Mouse (Mus musculus) limb, embryonic 10.5 days (tissue): ENCODE data around the gene Zbtb21. TPM values are rescaled to one million over a fixed set of nuclear protein-coding genes. Genes with fewer than 3 reads are reported as not detected.

Experiments
- DNase-seq: peaks from one replicate; pipeline ENCODE4 v3.0.0-alpha.2; 2017; ENCODE audit warnings: low spot score
- H3K27ac ChIP-seq: fragments of 300-500 bp; sonication (generic); 2 replicates; pipeline ENCODE4 v1.5.1; 2016; ENCODE audit warnings: mild to moderate bottlenecking
- H3K27me3 ChIP-seq: fragments of 300-500 bp; sonication (generic); 2 replicates; pipeline ENCODE4 v1.6.1; 2016; ENCODE audit warnings: low read depth, mild to moderate bottlenecking; ENCODE audit not compliant: poor library complexity, severe bottlenecking
- H3K36me3 ChIP-seq: fragments of 300-500 bp; sonication (generic); 2 replicates; pipeline ENCODE4 v1.6.1; 2016; ENCODE audit warnings: mild to moderate bottlenecking, moderate library complexity
- H3K4me1 ChIP-seq: fragments of 300-500 bp; sonication (generic); 2 replicates; pipeline ENCODE4 v1.6.1; 2016
- H3K4me3 ChIP-seq: fragments of 300-500 bp; sonication (generic); 2 replicates; pipeline ENCODE4 v1.5.1; 2016; ENCODE audit warnings: mild to moderate bottlenecking, moderate library complexity
- H3K9me3 ChIP-seq: fragments of 300-500 bp; sonication (generic); replicated peaks from 2 replicates; pipeline ENCODE4 v1.6.1; 2016; ENCODE audit warnings: mild to moderate bottlenecking
- WGBS: fragments of 180-500 bp; shearing (Covaris S2); methylation state at CpG from one replicate; pipeline ENCODE4 v1.1.7; 2016; 5-methylcytosine and 5-hydroxymethylcytosine counted together
- polyA plus RNA-seq: library from polyadenylated mRNA; unstranded; fragments of >200 nt; fragmentation: Nextera tagmentation; extraction: Ambion mirVana; gene quantifications from 2 replicates; pipeline ENCODE4 v1.2.1, GENCODE M21; 2016

Gene Zbtb21
- polyA plus RNA-seq, 1 experiment from 2014 or later: 14.4 TPM

GRCm38 (mm10) chr16:97935815-97936214 lies 26.6 kb downstream of the Zbtb21 start:
- no peak overlapping the region for H3K4me3 ChIP-seq
- H3K9me3 ChIP-seq: no peaks in the 10 kb centered on the region
- 86% methylated on average over 3 of the region's 3 CpGs for WGBS
- no peaks in the 10 kb centered on the region for H3K36me3 ChIP-seq
- no peak overlapping the region for H3K27ac ChIP-seq
- H3K27me3 ChIP-seq: no peaks in the 10 kb centered on the region
- no peak for DNase-seq
- no peaks in the 10 kb centered on the region for H3K4me1 ChIP-seq

GRCm38 (mm10) chr16:97930231-97930630 lies 32.2 kb downstream of the Zbtb21 start:
- H3K9me3 ChIP-seq: no peaks in the 10 kb centered on the region
- H3K27me3 ChIP-seq: no peaks in the 10 kb centered on the region
- H3K36me3 ChIP-seq: no peaks in the 10 kb centered on the region
- no peaks in the 10 kb centered on the region for H3K4me1 ChIP-seq
- DNase-seq: no peak
- H3K4me3 ChIP-seq: no peak overlapping the region
- H3K27ac ChIP-seq: no peak overlapping the region

- H3K27me3 ChIP-seq: no peaks in the 10 kb centered on the region
- WGBS: 76% methylated on average over 1 of the region's 1 CpGs
- no peaks in the 10 kb centered on the region for H3K9me3 ChIP-seq
- H3K27ac ChIP-seq: no peak overlapping the region
- no peaks in the 10 kb centered on the region for H3K4me1 ChIP-seq
- no peaks in the 10 kb centered on the region for H3K36me3 ChIP-seq
- no peak for DNase-seq
- no peak overlapping the region for H3K4me3 ChIP-seq
Observed at GRCm38 (mm10) chr16:97929520-97929919, 32.9 kb downstream of the Zbtb21 start.

GRCm38 (mm10) chr16:97927331-97927938 lies 35.0 kb downstream of the Zbtb21 start:
- no peak overlapping the region for H3K27ac ChIP-seq
- no peaks in the 10 kb centered on the region for H3K9me3 ChIP-seq
- no peak overlapping the region for H3K4me3 ChIP-seq
- H3K27me3 ChIP-seq: no peaks in the 10 kb centered on the region
- DNase-seq: no peak
- peaks cover 5% of the 10 kb centered on the region for H3K4me1 ChIP-seq
- H3K36me3 ChIP-seq: no peaks in the 10 kb centered on the region
- WGBS: 90% methylated on average over 3 of the region's 3 CpGs

- Histone ChIP-seq H3K27ac (no peak overlapping the region), H3K4me3 (no peak overlapping the region), H3K27me3 (no peaks in the 10 kb centered on the region), H3K36me3 (no peaks in the 10 kb centered on the region), H3K4me1 (peaks cover 12% of the 10 kb centered on the region), H3K9me3 (no peaks in the 10 kb centered on the region)
- DNase-seq: no peak
- WGBS: 85% methylated on average over 9 of the region's 9 CpGs
Observed at GRCm38 (mm10) chr16:97926381-97926780, 36.0 kb downstream of the Zbtb21 start.

GRCm38 (mm10) chr16:97925760-97926159 lies 36.7 kb downstream of the Zbtb21 start:
- Histone ChIP-seq H3K4me3 (no peak overlapping the region), H3K4me1 (peaks cover 17% of the 10 kb centered on the region), H3K9me3 (no peaks in the 10 kb centered on the region), H3K36me3 (no peaks in the 10 kb centered on the region), H3K27ac (no peak overlapping the region), H3K27me3 (0 out of 2 replicates have a peak, but pooled peaks cover 3% of the 10 kb centered on the region)
- DNase-seq: no peak
- 86% methylated on average over 2 of the region's 2 CpGs for WGBS

GRCm38 (mm10) chr16:97923700-97924099 lies 38.7 kb downstream of the Zbtb21 start:
- Histone ChIP-seq H3K27me3 (0 out of 2 replicates have a peak, but pooled peaks cover 3% of the 10 kb centered on the region), H3K27ac (no peak overlapping the region), H3K4me3 (no peak overlapping the region), H3K4me1 (peaks cover 17% of the 10 kb centered on the region), H3K36me3 (no peaks in the 10 kb centered on the region), H3K9me3 (no peaks in the 10 kb centered on the region)
- DNase-seq: no peak
- WGBS: 72% methylated on average over 1 of the region's 1 CpGs

- peaks cover 17% of the 10 kb centered on the region for H3K4me1 ChIP-seq
Observed at GRCm38 (mm10) chr16:97922779-97923126, 39.7 kb downstream of the Zbtb21 start.

GRCm38 (mm10) chr16:97921961-97922778 lies 40.3 kb downstream of the Zbtb21 start:
- Histone ChIP-seq H3K4me3 (peak overlapping the region; percentile 69), H3K4me1 (peaks cover 17% of the 10 kb centered on the region), H3K27me3 (0 out of 2 replicates have a peak, but pooled peaks cover 3% of the 10 kb centered on the region), H3K27ac (peak overlapping the region; percentile 86), H3K9me3 (no peaks in the 10 kb centered on the region), H3K36me3 (no peaks in the 10 kb centered on the region)
- DNase-seq: peak; percentile 83
- under 1% methylated on average over 75 of the region's 75 CpGs for WGBS

More at GRCm38 (mm10) chr16:97922779-97923126, 39.7 kb downstream of the Zbtb21 start:
- peak overlapping the region; percentile 69 for H3K4me3 ChIP-seq
- no peaks in the 10 kb centered on the region for H3K36me3 ChIP-seq
- WGBS: under 1% methylated on average over 9 of the region's 9 CpGs
- DNase-seq: no peak
- no peaks in the 10 kb centered on the region for H3K9me3 ChIP-seq
- 0 out of 2 replicates have a peak, but pooled peaks cover 3% of the 10 kb centered on the region for H3K27me3 ChIP-seq
- H3K27ac ChIP-seq: peak overlapping the region; percentile 86

GRCm38 (mm10) chr16:97920621-97921020 lies 41.8 kb downstream of the Zbtb21 start:
- Histone ChIP-seq H3K4me1 (peaks cover 17% of the 10 kb centered on the region), H3K27me3 (0 out of 2 replicates have a peak, but pooled peaks cover 3% of the 10 kb centered on the region), H3K4me3 (no peak overlapping the region), H3K9me3 (no peaks in the 10 kb centered on the region), H3K27ac (no peak overlapping the region), H3K36me3 (no peaks in the 10 kb centered on the region)
- WGBS: 86% methylated on average over 1 of the region's 1 CpGs
- DNase-seq: no peak

GRCm38 (mm10) chr16:97919793-97920192 lies 42.6 kb downstream of the Zbtb21 start:
- DNase-seq: no peak
- Histone ChIP-seq H3K27ac (no peak overlapping the region), H3K4me3 (no peak overlapping the region), H3K27me3 (0 out of 2 replicates have a peak, but pooled peaks cover 3% of the 10 kb centered on the region), H3K36me3 (no peaks in the 10 kb centered on the region), H3K9me3 (no peaks in the 10 kb centered on the region), H3K4me1 (peaks cover 17% of the 10 kb centered on the region)
- WGBS: 31% methylated on average over 2 of the region's 2 CpGs

- no peak overlapping the region for H3K27ac ChIP-seq
- no peak overlapping the region for H3K4me3 ChIP-seq
- no peaks in the 10 kb centered on the region for H3K36me3 ChIP-seq
- no peak for DNase-seq
- no peaks in the 10 kb centered on the region for H3K9me3 ChIP-seq
- no peaks in the 10 kb centered on the region for H3K27me3 ChIP-seq
- no peaks in the 10 kb centered on the region for H3K4me1 ChIP-seq
Observed at GRCm38 (mm10) chr16:97912873-97913272, 49.5 kb downstream of the Zbtb21 start.

GRCm38 (mm10) chr16:97909356-97909755 lies 53.1 kb downstream of the Zbtb21 start:
- DNase-seq: no peak
- H3K36me3 ChIP-seq: no peaks in the 10 kb centered on the region
- 97% methylated on average over 1 of the region's 1 CpGs for WGBS
- H3K4me1 ChIP-seq: no peaks in the 10 kb centered on the region
- no peak overlapping the region for H3K4me3 ChIP-seq
- H3K9me3 ChIP-seq: no peaks in the 10 kb centered on the region
- no peaks in the 10 kb centered on the region for H3K27me3 ChIP-seq
- no peak overlapping the region for H3K27ac ChIP-seq
